Mouse (Mus musculus) 3T3-L1 (cell line): ENCODE data around the gene Pcif1.

Experiments
- DNase-seq: peaks from one replicate; pipeline ENCODE4 v3.0.0-alpha.2; 2015; ENCODE audit warnings: low read depth, low spot score

Gene Pcif1

GRCm38 (mm10) chr2:164892696-164893216, 13.7 kb downstream of the Pcif1 start:
- DNase-seq: no peak

GRCm38 (mm10) chr2:164894048-164894447, 14.9 kb downstream of the Pcif1 start:
- no peak for DNase-seq

- DNase-seq: peak; percentile 56
Measured at GRCm38 (mm10) chr2:164894644-164895043, 15.5 kb downstream of the Pcif1 start.

GRCm38 (mm10) chr2:164895885-164896284, 16.8 kb downstream of the Pcif1 start:
- DNase-seq: no peak

GRCm38 (mm10) chr2:164898008-164898407, 18.9 kb downstream of the Pcif1 start:
- no peak for DNase-seq

- no peak for DNase-seq
Measured at GRCm38 (mm10) chr2:164899034-164899433, 19.9 kb downstream of the Pcif1 start.

GRCm38 (mm10) chr2:164899723-164900459, 20.8 kb downstream of the Pcif1 start:
- DNase-seq: no peak

- DNase-seq: no peak
Measured at GRCm38 (mm10) chr2:164901380-164901779, 22.3 kb downstream of the Pcif1 start.

- no peak for DNase-seq
Measured at GRCm38 (mm10) chr2:164903496-164903895, 24.4 kb downstream of the Pcif1 start.

GRCm38 (mm10) chr2:164906071-164906470, 27.0 kb downstream of the Pcif1 start:
- DNase-seq: peak; percentile 31

GRCm38 (mm10) chr2:164907511-164907910, 28.4 kb downstream of the Pcif1 start:
- no peak for DNase-seq

- no peak for DNase-seq
Measured at GRCm38 (mm10) chr2:164908011-164908410, 28.9 kb downstream of the Pcif1 start.

- no peak for DNase-seq
Measured at GRCm38 (mm10) chr2:164909100-164909499, 30.0 kb downstream of the Pcif1 start.

- peak; percentile 87 for DNase-seq
Measured at GRCm38 (mm10) chr2:164909542-164909941, 30.4 kb downstream of the Pcif1 start.

GRCm38 (mm10) chr2:164910360-164911061, 31.4 kb downstream of the Pcif1 start:
- DNase-seq: no peak

- DNase-seq: peak; percentile 87
Measured at GRCm38 (mm10) chr2:164911086-164912048, 32.3 kb downstream of the Pcif1 start, which contains the start of gene Zfp335. Gene Zfp335 (minus strand): TSS chr2:164911757.

- DNase-seq: peak; percentile 65
Measured at GRCm38 (mm10) chr2:164912151-164912550, 33.0 kb downstream of the Pcif1 start.

GRCm38 (mm10) chr2:164912749-164913427, 33.8 kb downstream of the Pcif1 start:
- DNase-seq: no peak

- DNase-seq: peak; percentile 62
Measured at GRCm38 (mm10) chr2:164913428-164913786, 34.3 kb downstream of the Pcif1 start.

GRCm38 (mm10) chr2:164916820-164917219, 37.7 kb downstream of the Pcif1 start:
- DNase-seq: peak; percentile 72

GRCm38 (mm10) chr2:164917371-164917770, 38.3 kb downstream of the Pcif1 start:
- no peak for DNase-seq
